Mouse (Mus musculus): Measurements from ENCODE around the gene Fam189a1.

The Fam189a1 gene

DNA sequence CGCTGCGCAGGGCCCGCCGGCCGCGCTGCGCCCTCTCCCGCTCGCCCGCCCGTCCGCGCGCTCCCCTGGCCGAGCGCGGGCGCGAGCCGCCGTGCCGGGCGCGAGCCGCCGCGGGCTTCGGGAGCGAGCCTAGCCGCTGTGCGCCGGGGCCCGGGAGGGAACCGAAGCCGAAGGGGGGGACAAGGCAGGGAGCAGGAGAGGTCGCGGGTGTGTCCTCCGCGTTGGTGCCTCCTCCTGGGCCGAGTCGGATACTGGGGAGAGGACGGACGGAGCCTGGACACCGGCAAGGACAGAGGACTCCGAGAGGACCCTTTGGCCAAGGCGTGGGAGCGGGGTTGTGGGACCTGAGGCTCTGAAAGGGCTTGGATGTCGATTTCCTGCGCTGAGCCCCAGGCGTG is at the start of gene Fam189a1:
Gene Fam189a1 (minus strand): TSS at position 57 of the 398 bp plus-strand sequence.
- DNase-seq (ENCODE audit: low spot score in 2 of 2): no peak

DNA sequence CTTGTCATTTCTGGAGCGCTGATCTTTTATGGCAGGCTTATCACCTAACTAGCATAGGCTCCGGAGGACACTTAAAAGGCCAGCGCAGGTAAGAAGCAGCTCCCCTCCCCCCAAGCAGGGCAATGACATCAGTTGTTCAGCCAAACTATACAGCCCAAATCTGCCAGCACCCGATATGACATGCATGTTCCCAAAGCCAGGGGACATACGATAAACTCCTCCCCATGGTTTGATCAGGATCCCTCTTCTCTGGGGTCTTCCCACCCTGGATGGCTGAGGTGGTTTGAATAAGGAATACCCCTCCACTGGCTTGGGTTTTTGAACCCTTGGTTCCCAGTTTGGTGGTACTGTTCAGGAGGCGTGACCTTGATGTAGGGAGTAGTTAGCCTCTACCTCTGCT is 49.7 kb upstream of the Fam189a1 start:
- DNase-seq (ENCODE audit: low spot score in 2 of 2): no peak

DNA sequence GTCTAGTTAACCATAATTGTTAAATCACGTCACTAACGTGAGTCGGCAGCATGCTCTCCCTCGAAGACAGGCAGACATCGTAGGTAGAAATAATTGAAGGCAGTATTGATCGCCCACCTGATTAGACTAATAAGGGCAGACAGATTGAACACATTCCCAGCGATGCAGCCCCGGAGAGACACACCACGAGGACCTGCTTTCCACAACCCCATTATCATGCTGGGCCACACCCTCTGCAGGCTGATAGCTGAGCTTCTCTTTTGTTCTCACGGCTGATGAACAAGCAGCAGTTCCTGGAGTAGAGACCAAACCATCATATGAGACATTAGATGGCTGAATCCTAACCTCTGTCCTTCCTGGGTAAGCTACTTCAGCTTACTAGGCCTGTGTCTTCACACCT is 46.3 kb upstream of the Fam189a1 start:
- DNase-seq (ENCODE audit: low spot score in 2 of 2): no peak

DNA sequence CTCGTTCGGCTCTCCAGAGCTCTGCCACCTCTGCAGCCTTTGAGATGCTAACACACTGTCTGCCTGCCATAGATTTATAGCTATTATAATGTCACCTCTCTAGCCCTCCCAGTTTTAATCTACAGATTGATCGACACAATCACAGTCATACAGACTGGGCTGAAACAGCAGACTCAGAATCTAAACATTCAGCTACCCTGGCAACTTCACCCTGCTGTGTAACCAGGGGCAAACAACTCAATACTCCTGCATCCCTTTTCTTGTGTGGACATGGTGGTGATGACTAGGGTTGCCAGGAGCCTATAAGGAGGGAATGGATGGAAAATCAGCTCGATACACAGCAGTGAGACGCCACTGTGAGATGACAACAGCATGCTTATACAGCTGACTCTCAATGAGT is 24.3 kb upstream of the Fam189a1 start:
- DNase-seq (ENCODE audit: low spot score in 2 of 2): no peak

DNA sequence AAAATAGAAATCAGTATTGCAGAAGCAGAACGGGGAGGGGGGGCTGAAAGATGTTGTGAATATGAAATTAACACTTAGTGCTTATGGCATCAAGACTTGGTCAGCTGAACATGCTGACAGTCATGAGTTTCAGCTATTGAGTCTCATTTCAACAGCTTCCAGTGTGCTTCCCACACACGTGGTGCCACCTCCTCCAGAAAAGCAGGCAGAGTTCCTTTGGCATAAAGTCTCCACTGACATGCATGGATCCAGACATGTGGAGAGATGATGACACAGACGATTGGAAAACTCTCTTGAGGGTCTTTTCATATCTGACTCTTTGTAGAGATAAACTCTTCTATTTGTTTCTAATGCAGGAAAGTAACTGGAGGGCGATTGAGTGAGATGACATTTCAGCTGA is 14.4 kb upstream of the Fam189a1 start:
- peak in 1 of 2 experiments; percentile 33 for DNase-seq (ENCODE audit: low spot score in 2 of 2)

DNA sequence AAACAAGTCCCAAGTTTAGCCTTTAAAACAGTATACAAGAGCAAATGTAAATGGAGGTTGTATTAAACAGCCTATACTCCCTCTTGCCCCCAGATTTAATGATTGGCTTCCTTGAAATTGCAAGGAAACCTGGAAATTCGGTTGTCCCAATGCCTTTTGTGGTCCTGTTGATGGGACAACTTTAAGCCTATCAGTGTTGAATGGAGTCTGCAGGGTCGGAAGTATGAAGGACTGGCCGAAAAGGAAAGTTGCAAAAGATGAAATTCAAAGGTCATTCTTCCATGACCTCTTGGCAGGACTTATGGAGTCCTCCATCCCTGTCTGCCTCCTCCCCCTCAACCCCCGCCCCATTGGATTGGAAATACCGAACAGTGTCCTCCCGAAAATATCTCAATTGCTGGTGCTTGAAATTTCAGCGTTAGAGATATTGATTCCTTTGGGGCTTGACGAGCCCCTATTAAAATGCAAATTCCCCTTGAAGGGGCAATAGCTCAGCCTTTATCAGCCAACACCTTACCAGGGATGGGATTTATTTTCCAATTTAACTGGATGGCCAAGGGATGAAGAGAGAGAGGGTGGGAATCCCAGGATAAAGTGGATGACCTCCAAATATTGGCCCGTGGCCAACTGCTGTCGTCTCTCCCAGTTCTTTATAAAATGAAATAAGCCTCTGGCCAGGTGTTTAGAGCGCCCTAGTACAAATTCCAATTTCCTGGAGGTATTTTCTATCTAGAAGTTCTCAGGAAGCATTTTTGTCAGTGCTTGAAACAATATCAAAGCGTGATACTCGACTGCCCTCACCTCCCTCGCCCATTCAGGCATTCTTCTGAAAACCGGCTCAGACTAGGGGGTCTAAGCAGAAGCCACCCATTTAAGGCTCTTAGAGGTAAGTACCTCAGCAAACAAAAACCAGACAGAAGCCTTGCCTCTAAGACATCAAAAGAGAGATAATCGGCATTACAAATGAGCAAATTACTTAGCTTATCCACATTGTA is 958 bp upstream of the Fam189a1 start:
- no peak for DNase-seq (ENCODE audit: low spot score in 2 of 2)

DNA sequence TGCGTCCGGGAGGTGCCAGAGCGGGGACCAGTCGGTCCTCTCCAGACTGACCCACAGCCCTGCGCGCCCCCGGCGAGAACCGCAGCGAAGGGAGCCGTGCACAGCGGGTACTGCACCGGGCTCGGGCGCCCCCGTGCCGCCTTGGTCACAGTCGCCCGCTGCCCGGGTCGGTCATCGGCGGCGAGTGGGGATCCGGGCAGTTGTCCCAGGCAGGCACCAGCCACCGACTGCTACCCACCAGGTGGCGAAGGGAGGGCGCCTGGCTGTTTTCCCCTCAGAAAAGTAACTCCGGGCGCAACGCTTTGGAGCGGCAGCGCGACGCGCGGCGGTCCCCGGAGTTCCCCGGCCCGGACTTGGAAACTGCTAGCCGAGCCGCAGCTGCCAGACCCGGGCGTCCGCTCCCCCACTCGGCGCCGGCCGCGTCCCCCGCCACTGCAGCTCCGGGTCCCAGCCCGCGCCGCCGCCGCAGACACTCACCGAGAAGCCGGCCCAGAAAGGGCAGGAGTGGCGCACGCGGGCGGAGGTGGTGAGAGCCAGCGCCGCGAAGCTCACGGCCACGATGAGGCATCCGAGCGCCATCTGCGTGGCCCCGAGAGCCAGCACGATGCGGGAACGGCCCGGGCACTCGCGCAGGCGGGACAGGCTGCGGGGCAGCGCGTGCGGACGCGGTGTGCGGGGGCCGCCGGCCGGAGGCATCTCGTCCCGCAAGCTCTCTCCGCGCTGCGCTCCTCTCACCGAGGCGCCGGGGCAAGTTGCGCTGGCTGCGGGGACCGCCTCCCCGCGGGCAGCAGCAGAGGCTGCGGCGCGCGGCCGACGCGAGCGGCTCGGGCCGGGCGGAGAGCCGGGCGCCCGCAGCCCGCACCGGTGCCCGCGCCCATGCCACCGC is 499 bp downstream of the Fam189a1 start:
- peak in 1 of 2 experiments; percentile 50 for DNase-seq (ENCODE audit: low spot score in 2 of 2)

DNA sequence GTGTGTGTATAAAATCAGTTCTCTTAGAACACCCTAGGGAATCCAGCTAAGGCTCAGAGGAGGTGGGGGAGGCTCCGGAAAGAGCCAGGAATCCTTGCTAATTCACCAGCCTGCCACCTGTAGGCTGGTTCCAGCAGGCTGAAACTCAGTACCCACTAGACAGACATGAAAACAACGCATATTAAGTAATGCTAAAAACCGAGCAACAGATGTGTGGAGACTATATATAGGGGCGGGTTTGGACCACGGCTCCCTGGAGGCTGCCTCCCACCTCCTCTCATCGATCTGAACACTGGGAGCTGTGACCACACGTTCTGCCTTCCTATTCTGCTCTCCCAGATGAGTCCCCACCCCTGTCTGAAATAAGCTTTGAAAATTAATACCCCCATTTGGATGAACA is 1.8 kb downstream of the Fam189a1 start:
- peak in 1 of 2 experiments; percentile 61 for DNase-seq (ENCODE audit: low spot score in 2 of 2)

DNA sequence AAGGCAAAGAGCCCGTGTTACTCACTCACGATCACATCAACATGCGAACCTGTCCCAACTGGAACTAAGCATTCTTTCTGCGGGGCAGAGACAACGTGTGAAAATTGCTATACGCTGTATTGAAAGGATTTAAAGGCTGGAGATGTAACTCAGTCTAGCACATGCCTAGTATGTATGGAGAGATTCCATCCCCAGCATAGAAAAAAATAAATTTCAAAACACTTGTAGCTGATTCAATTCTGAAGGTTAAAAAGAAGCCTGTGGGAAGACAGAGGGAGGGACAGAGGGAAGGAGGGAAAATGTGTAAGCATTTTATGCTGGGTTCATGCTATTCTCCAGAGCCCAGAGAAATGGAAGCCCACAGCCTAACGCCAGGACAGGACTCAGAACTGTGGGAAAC is 2.5 kb downstream of the Fam189a1 start:
- no peak for DNase-seq (ENCODE audit: low spot score in 2 of 2)

DNA sequence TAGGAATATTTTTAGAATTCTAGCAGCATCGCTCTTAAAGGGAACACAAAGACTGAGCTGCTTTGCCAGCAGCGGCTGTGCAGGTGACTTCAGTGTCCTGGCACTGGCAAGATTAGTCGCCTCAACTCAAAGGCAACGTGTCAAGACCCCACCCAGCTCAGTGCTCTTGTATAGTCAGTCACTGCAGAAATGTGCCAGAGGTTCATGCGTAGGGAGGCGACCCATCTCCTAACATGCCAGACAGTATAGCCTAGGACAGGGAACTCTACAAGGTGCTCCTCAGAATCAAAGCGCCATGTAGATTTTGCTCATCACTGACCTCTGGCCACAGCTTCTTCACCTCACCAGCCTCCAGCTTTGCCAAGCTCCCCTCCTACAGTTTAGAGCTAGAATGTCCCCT is 4.8 kb downstream of the Fam189a1 start:
- no peak for DNase-seq (ENCODE audit: low spot score in 2 of 2)

DNA sequence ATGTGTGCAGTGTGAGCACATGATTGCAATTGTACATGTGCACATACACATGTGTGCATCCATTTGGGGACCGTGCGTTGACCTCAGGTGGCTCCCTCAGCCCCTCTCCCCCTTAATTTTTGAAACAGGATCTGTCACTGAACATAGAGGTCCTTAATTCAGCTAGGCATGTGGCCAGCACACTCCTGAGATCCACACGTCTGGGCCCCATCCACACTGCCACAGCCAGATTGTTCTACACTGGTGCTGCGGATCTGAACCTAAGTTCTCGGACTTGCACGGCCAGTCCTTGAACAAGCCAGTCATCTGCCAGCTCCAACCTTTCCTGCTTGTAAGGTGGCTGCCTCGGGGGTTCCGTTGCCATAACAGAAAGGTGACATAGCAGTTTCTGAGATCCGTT is 7.3 kb downstream of the Fam189a1 start:
- DNase-seq (ENCODE audit: low spot score in 2 of 2): no peak

DNA sequence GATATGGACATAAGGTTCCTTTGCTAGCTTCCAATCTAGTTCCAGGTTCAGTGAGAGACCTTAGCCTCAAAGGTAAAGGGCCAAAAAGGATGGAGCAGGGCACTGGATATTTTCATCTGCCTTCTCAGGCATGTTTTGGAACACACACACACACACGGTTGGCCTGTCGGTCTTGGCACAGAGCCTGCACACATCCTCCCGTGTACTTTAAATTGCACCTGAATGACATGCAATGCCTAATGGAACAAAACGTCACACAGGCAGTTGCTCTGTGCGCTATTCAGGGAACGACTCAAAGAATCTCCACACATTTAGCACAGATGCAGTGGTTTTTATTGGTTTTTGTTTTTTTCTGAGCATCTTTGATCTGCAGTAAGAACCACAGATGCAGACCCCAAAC is 11.5 kb downstream of the Fam189a1 start:
- DNase-seq (ENCODE audit: low spot score in 2 of 2): no peak

DNA sequence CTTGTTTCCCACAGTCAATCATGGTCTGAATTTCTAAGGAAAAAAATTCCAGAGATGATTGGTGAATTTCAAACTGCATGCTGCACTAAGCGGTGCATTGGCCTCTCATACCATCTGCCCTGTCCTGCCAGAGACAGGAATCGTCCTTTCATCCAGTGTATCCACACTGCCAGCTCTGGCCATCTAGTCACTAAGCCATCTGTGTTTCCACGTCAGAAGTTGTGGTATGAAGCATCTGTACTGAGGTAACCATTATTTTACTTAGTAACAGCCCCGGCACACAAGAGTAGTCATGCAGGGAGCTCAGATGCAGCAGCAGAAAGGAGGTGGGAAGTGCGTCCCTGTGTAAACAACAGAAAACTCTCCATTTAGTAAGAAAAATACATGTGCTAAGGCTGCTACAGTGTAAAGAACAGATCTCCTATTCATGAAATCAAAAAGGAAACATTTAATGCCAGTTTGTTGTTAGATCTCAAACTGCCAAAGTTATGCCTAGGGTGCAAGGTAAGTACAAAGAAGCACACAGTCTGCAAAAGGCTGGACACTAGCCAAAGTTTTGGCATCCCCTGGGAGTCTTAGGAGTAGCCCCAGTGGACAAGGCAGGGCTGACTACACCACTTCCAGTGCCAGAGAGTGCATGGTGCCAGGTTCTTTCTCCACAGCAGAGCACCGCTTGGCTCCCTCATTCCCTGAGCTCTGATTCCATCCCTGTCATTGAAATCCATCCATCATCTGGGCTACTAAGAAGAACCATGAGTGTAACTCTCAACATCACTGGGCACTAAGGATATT is 14.3 kb downstream of the Fam189a1 start:
- DNase-seq (ENCODE audit: low spot score in 2 of 2): no peak

DNA sequence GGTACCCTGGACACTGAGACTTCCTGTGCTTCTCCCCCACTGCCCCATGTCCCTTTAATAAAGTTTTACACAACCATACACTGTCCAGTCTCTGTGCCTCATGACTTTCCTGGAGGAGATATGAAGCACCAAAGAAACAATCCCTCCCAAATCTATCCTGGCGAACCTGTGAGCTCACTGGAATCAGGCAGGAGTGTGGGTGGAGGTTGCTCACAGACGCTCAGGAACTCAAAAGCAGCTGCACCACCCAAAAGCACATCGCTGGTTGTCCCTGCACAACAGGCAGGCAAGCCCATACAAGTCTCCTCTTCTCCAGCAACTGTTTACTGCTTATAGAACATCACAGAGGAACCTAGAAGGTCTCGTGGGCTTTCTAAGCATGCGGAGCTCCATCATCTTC is 15.5 kb downstream of the Fam189a1 start:
- no peak for DNase-seq (ENCODE audit: low spot score in 2 of 2)

DNA sequence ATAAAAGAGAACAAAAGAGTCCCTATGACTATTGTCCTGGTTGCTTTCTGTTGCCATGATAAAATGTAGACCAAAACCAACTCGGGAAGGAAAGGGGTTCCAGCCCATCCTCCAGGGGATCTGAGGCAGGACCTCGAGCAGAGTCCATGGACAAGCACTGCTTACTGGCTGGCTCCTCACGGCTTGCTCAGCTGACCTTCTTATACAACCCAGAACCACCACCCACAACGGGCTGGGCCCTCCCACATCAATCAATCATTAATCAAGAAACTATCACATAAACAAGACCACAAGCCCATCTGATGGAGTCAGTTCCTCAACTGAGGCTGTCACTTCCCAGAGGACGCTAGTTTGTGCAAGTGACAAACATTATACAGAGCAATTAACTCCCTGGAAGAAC is 16.3 kb downstream of the Fam189a1 start:
- no peak for DNase-seq (ENCODE audit: low spot score in 2 of 2)

DNA sequence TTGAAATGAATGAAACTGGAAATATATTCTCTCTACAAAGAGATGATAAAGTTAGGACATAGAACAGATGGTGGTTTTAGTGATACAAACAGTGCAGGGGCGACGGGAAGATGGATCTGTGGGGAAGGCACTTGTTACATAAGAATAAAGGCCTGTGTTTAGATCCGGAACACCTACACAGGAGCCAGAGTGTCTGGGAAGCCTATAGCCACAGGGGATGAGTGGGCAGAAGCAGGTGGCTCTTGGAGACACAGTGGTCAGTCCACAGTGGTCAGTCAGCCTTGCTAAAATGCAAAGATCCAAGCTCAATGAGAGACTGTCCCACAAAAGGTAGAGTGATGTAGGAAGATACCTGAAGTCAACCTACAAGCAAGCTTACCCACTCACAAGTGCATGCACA is 32.6 kb downstream of the Fam189a1 start:
- DNase-seq (ENCODE audit: low spot score in 2 of 2): peak; percentile 61 to 75

DNA sequence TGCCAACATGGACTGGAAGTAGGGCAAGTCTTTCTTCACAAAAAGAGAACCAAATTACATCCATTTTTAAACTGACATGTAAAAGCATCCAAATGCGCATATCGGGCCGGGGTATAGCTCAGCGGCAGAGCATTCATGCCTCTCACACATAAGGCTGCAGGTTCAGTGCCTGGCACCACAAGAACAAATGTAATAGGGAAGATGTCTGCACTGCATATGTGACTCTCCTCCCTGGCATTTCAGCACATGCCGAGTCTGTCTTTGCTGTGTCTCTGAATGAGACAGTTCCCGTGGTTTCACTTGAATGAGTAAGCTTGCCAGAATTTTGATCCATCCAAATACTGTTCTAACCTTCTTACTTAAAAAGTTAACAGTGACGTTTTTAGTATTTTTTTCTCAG is 39.5 kb downstream of the Fam189a1 start:
- DNase-seq (ENCODE audit: low spot score in 2 of 2): no peak

DNA sequence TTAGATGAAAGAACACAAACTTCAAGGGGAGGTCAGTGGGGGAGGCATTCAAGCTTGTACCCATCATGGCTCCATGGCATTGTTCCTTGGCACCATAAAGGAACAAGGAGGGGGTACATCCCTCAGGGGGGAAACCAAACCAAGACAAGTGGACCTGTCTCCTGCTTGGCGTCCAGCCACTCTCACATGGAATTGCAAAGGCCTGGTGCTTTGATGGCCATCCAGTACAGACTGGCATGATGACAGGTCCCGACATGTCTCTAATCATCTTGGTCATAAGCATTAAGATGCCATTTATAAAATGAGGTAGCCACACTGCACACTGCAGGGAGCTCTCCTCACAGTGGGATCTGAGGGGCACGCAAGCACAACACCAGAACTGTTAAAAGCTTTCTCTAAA is 41.0 kb downstream of the Fam189a1 start:
- DNase-seq (ENCODE audit: low spot score in 2 of 2): no peak

DNA sequence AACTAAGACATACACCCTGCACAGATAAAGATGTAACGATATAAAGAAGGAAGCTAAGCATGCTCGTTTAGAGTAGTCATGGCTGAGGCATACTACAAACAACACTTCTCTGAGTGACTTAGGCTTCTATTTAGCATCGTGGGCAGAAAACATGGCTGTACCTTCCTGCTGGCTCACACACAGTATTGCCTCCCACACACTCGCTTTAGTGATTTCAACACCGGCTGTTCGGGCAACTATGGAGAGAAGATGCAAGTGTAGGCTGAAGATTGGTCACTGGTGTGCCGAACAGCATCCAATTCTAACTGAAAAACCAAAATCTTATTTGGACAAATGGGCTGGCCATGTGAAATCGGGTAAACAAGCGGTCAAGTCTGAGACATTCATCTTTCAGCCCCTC is 44.7 kb downstream of the Fam189a1 start:
- DNase-seq (ENCODE audit: low spot score in 2 of 2): peak; percentile 59 to 88

DNA sequence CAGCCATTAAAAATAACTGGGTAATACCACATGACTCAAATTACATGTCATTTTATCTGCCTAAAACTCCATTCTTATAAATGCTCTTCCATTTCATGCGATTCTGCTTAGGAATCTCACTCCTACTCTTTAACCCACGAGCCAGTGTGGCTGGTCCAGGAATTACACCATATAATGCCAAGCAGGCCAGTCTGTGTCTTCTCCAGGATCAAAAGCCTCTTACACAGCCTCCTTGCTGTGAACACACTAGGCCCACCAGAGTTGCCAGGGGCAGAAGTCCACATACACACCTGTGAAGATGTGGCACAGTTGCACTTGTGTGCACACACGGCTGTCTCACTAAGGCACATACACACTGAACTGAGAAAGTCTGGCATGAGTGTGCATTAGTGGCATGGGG is 50.8 kb downstream of the Fam189a1 start:
- DNase-seq (ENCODE audit: low spot score in 2 of 2): no peak

DNA sequence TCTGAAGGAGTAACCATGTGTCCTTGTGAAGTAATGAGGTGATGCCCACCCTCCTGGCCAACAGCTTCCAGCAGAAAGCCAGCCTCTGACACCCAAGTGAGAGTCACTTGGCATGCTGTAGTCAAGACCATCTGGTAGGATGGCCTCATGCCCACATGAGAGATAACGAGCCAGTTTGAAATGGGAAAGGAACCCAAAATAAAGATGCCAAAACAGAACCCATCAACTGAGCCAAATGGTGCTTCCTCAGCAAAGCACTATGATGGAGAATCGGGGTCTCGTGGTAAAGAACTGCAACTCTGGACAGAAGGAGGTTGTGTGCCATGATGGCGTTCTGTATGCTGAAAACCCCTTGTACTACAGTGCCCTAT is 51.3 kb downstream of the Fam189a1 start:
- DNase-seq (ENCODE audit: low spot score in 2 of 2): peak in 1 of 2 experiments; percentile 70
